Mouse (Mus musculus) cerebellum, postnatal 4 days (tissue): ENCODE results near the gene Otulinl.

Experiments
- DNase-seq, 2 experiments: peaks; one replicate each; pipeline ENCODE4 v3.0.0; 2022; ENCODE audit warnings: low spot score in 2 of 2, mixed read lengths in 1 of 2

Otulinl gene

DNA sequence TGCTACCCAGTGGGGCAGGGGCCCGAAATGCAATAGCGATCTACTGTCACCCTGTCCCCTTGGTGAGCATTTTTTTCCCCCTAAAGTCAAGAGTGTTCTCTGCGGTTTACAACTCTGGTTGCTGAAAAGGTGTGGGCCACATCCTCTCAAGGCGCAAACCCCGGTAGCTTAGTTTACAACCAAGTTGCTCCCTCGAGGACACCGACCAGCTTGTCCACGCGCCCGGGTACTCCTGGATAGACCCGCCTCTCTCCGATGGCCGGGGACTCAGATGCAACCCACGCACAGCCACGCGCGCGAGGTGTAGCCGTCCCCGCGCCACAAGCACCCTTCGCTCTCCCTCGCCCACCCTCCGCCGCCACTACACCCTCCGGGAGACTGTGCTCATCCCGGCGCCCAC, 382 bp downstream of the Otulinl start:
- DNase-seq = peak in 1 of 2 experiments; percentile 31

- DNase-seq = no peak
Observed at GRCm38 (mm10) chr15:27678511-27678910, 2.9 kb downstream of the Otulinl start.

DNA sequence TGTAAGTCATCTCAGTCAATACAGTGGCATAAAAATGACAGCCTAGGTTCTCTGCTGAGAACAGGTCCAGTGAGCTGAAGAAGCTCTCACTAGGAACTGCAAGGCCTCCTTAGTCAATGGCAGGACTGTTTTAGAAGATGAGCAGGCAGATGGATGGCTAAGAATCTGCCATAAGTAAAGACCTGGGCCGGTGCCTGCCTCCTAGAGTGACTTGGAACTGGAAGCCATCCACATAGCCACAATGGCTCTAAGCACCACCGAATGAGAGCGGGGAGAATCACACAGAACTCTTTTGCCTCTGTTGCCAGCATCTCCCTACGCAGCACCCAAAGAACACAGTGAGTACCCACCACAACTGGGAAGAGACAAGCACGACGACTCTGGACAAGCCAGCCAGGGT, 3.6 kb downstream of the Otulinl start:
- DNase-seq = no peak

DNA sequence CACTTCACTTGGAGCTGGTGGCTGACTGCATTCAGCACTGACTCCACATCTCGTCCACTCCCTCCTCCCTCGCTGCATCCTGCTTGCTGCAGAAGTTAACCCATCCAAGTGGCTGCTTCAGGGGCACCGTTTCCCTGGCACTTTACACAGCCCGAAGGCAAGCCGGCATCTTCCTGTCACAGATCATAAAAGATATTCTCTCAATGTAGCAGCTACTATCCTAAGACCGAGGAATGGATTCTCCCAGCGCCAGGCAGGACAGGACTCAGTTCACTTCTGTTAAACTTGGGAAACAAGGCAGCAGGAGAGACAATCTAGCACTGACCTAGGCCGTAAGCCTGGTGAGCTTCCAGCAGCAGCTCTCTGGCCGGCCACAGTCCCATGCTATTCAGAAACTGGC, 5.2 kb downstream of the Otulinl start:
- DNase-seq = no peak

GRCm38 (mm10) chr15:27675122-27675521, 6.3 kb downstream of the Otulinl start:
- DNase-seq = no peak

DNA sequence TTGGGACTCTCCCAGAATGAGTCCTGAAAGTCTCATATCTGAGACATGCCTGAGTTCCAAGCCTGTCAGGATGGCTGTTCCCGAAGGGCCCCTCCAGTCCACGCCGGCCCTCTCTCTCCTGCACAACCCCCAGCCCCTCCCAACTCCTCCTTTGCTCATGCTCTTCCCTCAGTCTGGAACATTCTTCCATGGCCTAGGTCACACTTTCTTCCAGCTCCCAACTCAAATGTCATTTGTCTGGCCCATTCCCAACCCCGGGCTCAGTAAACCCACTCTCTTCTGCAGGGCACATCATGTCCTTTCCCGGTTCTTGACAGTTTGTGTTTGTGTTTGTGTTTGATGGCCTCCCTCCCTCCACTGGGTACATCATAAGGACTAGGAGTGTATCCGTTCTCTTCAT, 7.3 kb downstream of the Otulinl start:
- DNase-seq = no peak

- no peak for DNase-seq
Observed at GRCm38 (mm10) chr15:27673151-27673550, 8.2 kb downstream of the Otulinl start.

GRCm38 (mm10) chr15:27672259-27672658, 9.1 kb downstream of the Otulinl start:
- DNase-seq = no peak

DNA sequence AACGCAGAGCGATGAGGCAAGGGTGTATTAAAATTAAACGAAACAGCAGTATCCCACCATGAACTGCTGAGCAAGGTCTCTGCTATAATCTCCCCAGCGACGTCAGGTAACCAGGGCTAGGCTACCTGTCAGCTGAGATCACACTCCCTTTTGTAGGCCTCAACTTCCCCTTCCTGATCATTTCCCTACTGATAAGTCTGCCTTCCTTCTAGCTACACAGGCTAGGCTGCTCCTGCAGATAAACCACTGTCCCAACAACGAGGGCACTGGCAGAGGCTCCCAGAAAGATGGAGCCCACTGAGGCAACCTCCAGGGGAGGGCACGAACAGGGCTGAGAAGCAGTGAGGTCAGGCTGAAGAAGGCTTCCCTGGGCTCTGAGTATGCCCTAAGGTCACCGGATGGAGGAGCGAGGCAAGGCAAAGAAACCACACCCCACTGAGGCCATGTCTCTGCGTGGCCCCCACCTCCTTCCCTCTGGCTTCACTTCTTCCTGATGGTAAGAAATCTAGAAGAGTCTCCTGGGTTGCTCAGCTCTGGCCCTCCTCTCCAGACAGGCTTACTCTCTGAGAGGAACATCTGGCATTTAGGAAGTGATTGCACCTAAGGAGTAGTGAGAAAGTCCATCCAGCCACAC, 9.7 kb downstream of the Otulinl start:
- no peak for DNase-seq

GRCm38 (mm10) chr15:27670708-27671107, 10.7 kb downstream of the Otulinl start:
- DNase-seq = no peak

GRCm38 (mm10) chr15:27669931-27670411, 11.4 kb downstream of the Otulinl start:
- no peak for DNase-seq

GRCm38 (mm10) chr15:27669276-27669675, 12.1 kb downstream of the Otulinl start:
- no peak for DNase-seq

DNA sequence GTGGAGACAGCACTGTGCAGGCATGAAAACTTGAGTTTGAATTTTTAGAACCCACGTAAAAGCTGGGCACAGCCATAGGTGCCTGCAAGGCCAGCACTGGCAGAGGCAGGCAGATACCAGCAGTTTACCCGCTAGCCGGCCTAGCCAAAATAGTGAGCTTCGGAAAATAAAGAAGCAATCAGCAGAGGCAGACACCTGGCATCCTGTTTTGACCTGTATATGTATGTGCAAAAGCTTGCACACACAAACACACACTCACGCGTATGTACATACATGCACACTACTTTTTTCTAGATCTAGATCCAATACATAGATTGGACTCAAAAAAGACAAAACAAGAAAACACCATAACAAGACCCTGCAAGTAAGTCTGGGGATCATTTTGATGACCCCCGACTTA, 12.8 kb downstream of the Otulinl start:
- DNase-seq = no peak

- no peak for DNase-seq
Observed at GRCm38 (mm10) chr15:27668001-27668461, 13.3 kb downstream of the Otulinl start.

- no peak for DNase-seq
Observed at GRCm38 (mm10) chr15:27666911-27667539, 14.4 kb downstream of the Otulinl start.

- peak; percentile 40 to 76 for DNase-seq
Observed at GRCm38 (mm10) chr15:27665392-27665911, 15.9 kb downstream of the Otulinl start.

- no peak for DNase-seq
Observed at GRCm38 (mm10) chr15:27664126-27664525, 17.3 kb downstream of the Otulinl start.

DNA sequence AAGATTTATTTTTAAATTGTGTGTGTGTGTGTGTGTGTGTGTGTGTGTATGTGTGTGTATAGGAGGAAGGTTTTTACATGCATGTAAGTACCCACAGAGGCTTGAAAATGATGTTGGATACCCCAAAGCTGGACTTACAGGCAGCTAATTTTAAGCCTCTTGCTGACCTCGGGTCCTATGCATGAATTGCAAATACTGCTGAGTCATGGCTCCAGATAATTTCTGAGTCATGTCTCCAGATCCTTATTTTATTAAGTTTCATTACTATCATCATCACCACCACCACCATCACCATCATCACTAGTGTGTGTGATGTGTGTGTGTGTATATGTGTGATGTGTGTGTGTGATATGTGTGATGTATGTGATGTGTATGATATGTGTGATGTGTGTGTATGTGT, 18.7 kb downstream of the Otulinl start:
- no peak for DNase-seq

- no peak for DNase-seq
Observed at GRCm38 (mm10) chr15:27661696-27662095, 19.7 kb downstream of the Otulinl start.

- peak; percentile 85 to 90 for DNase-seq
Observed at GRCm38 (mm10) chr15:27659592-27660244, 21.7 kb downstream of the Otulinl start.

- DNase-seq = no peak
Observed at GRCm38 (mm10) chr15:27659143-27659542, 22.2 kb downstream of the Otulinl start.

GRCm38 (mm10) chr15:27658356-27658755, 23.0 kb downstream of the Otulinl start:
- DNase-seq = no peak

GRCm38 (mm10) chr15:27657866-27658265, 23.5 kb downstream of the Otulinl start:
- no peak for DNase-seq
